Mouse (Mus musculus) cortical plate, adult 2 months (tissue): ENCODE measurements at regions not wholly inside any gene's neighbourhood (a gene's known extent, or its start where the extent isn't known, plus 50 kb on each side); places are given as distances from the start of the nearest gene placed in this dataset.

Experiments used
- CTCF ChIP-seq: fragments of 200-500 bp; IDR thresholded peaks from 2 replicates; pipeline ENCODE4 v1.5.1; 2011; ENCODE audit warnings: mild to moderate bottlenecking, control low read depth, low read length; ENCODE audit not compliant: insufficient read depth; ENCODE audit errors: extremely low read depth
- POLR2A ChIP-seq: fragments of 200-500 bp; IDR thresholded peaks from 2 replicates; pipeline ENCODE4 v1.6.1; 2011; ENCODE audit warnings: mild to moderate bottlenecking, low read length, control low read depth; ENCODE audit not compliant: insufficient read depth; ENCODE audit errors: extremely low read depth

- no peak for TF ChIP-seq CTCF
- TF ChIP-seq POLR2A, result no peak
Observed at GRCm38 (mm10) chr12:68728882-68729281, 430.1 kb downstream of the Rps29 start.
